Mouse (Mus musculus) thymus, adult 18-20 months (tissue): Measurements from ENCODE around the gene Fgf15.
"Not testable (repeated sequence)": the region's sequence is repeated elsewhere in the genome, so short reads cannot be mapped to it uniquely, and the experiment has no call there.

ENCODE experiments used
- DNase-seq, 2 experiments: peaks; one replicate each; pipeline ENCODE4 v3.0.0; 2022; ENCODE audit warnings: mixed read lengths in 2 of 2

The Fgf15 gene

GRCm38 (mm10) chr7:144896294-144897218 is at the start of gene Fgf15:
TSS of gene Fgf15 (plus strand) at chr7:144896531.
- DNase-seq: no peak

GRCm38 (mm10) chr7:144847067-144847466 is 49.3 kb upstream of the Fgf15 start, which contains the start of gene Fgf4:
TSS of gene Fgf4 (plus strand) at chr7:144847367.
- no peak for DNase-seq

DNA sequence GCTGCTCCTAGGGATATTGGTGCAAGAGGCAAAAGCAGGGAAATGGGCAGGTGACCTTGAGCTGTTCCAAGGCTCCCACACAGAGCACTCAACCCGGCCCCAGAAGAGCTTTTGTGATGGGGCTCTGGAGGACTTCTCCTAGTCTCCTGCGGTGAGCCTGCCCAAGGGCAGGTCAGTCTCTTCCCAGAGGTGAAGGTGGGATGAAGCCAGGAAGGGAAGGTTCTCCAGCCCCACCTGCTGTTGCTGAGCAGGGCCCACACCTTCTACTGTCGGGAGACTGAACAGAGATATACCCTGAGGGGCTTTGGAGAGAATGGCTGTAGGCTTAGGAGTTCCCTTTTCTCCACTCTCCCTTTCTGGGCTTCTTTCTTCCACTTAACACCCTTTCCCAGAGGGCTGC is 45.0 kb upstream of the Fgf15 start:
- DNase-seq: no peak

GRCm38 (mm10) chr7:144854966-144855365 is 41.4 kb upstream of the Fgf15 start:
- no peak for DNase-seq

DNA sequence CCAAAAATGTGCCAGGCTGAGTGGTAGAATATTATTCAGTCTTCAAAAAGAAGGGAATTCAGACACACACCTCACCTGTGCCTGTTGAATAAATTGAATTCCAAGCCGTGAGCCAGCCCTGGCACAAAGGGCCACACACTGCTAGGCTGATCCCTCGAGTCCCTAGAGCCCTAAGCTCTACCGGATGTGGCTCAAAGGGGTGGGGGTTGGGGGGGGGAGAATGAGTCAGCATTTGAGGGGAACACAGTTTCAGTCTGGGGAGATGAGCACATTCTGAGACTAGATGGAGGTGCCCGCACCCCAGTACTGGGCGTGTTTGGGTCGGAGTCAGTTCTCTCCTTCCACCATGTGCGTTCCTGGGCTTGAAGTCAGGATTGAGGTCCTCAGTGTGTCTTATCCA is 39.2 kb upstream of the Fgf15 start:
- no peak for DNase-seq

DNA sequence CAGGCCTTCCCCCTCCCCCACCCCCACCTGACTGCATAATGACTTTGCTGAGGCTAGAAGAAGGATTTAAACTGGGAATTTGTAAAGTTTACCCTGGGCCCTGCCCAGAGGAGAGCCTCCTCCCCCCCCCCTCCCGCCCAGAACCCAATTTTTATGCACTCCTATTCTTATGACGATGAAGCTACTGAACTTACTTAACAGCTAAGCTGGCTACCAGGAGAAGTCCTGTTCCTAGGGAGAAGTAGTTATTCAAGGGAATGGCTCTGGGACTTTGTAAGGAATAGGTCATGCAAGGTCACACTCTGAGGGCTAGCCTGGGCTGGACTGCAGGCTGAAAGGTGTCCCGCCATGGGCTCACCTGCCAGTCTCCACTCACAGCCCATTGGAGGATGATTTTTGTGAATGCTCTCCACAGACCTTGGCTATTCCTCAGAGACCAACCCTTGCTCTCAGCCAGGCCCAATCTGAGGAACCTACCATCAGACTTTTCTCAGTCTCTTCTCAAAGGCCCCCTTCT is 38.4 kb upstream of the Fgf15 start:
- DNase-seq: no peak

- DNase-seq: no peak
Measured at GRCm38 (mm10) chr7:144858702-144859101, 37.6 kb upstream of the Fgf15 start.

GRCm38 (mm10) chr7:144861056-144861768 is 35.1 kb upstream of the Fgf15 start:
- DNase-seq: no peak

- DNase-seq: no peak
Measured at GRCm38 (mm10) chr7:144861769-144862070, 34.6 kb upstream of the Fgf15 start.

- no peak for DNase-seq
Measured at GRCm38 (mm10) chr7:144862126-144862525, 34.2 kb upstream of the Fgf15 start.

DNA sequence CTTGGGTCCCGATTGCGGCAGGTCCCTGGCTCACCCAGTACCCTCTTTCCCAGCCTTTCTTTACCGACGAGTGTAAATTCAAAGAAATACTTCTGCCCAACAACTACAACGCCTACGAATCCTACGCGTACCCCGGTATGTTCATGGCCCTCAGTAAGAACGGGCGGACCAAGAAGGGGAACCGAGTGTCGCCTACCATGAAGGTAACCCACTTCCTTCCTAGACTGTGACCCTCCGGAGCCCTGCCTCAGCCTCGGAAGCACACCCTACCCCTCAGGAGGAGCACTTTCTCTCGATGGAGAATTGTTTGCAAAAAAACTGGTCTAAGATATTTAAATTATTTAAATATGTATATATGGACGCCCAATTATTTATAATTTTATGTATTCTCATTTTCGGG is 33.6 kb upstream of the Fgf15 start:
- DNase-seq: no peak

DNA sequence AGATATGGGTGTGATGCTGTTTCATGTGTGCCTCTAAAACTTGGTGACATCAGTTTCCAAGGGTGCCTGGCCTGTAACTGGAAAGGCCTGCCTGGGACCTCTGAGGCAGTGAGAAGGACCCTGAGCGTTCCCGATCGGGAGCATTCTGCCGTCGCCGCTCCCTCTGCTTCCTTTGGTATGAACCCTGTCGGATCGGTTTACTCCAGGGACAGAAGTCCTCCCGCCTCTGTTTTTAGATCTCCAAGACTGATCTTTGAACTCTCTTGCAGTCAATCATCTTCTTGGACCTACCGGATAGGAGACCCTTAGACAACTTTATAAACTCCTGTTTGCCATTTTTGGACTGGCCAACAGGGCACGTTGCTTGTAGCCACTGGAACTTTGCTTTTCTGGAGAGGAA is 33.1 kb upstream of the Fgf15 start:
- no peak for DNase-seq

- no peak for DNase-seq
Measured at GRCm38 (mm10) chr7:144864160-144864670, 32.1 kb upstream of the Fgf15 start.

GRCm38 (mm10) chr7:144867161-144867560 is 29.2 kb upstream of the Fgf15 start:
- DNase-seq: no peak

GRCm38 (mm10) chr7:144867602-144868001 is 28.7 kb upstream of the Fgf15 start:
- DNase-seq: no peak

GRCm38 (mm10) chr7:144872420-144872819 is 23.9 kb upstream of the Fgf15 start:
- no peak for DNase-seq

DNA sequence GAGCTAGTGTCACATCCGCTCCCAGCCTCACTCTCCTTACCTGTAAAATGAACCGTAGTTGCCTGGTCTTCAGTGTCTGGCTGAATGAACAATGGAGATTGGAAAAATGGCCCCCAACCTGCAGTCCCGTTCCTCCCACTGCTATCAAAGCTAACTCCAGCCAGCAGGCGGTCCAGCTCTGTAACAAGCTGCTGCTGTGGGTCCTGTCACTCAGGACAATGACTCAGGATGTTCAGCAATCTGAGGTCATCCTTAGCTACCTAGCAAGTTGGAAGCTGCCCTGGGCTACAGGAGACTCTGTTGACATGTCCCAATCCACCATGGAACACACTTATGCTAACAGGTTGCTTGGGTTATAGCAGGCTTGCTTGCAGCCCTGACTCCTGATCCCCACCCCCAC is 23.2 kb upstream of the Fgf15 start:
- DNase-seq: no peak

DNA sequence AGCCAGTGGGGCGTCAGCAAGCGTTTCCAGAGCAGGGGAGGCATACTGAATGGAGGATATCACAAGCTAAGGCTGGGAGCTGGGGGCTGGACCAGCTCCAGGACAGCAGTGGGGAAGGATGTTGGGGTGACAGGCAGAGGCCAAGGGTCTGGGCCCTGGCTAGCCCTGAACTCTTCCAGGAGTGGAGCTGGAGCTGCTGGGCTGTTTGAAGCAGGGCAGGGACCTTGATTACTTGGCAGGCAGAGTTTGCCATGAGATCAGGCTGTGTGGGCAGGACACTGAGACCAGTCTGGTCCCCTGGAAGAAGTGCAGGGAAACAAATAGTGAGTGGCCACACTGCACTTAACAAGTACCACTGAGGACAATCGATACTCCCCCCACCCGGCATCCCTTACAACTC is 22.1 kb upstream of the Fgf15 start:
- DNase-seq: no peak

- DNase-seq: no peak
Measured at GRCm38 (mm10) chr7:144878401-144878800, 17.9 kb upstream of the Fgf15 start.

- DNase-seq: no peak
Measured at GRCm38 (mm10) chr7:144883106-144883505, 13.2 kb upstream of the Fgf15 start.

GRCm38 (mm10) chr7:144887672-144888071 is 8.7 kb upstream of the Fgf15 start:
- DNase-seq: no peak

DNA sequence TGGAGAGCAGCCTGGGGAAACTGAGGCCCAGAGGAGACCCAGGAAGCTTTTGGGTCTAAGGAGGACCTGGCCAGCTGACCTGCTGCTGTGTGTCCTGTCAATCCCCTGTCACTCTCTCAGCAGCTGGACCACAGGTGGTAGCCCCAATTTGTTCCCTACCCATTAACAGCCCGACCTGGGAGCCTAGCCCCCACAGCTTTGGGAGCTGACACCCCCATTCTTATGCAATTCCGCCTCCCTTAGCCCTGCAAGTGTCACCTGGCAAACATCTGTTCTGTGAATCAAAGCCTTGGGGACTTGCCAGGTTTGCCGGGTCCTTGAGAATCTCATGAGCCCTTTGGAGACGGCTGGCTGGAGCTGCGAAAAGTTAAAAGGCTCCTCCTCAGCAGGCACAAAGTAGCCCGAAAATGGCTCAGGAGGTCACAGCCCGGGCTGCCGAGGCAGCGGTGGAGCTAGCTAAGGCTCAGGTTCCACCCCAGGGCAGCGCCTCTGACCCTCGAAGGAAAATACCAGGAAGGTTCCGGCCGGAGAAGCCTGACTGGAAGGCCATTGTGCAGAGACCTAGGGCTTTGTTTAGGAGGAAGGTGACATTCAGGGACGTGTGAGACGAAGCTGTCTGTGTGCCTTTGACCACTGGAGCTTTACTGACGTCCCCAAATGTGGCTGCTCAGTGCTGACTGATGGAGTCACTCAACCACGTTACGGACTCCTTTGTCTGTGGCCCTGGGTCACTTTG is 7.6 kb upstream of the Fgf15 start:
- no peak for DNase-seq

DNA sequence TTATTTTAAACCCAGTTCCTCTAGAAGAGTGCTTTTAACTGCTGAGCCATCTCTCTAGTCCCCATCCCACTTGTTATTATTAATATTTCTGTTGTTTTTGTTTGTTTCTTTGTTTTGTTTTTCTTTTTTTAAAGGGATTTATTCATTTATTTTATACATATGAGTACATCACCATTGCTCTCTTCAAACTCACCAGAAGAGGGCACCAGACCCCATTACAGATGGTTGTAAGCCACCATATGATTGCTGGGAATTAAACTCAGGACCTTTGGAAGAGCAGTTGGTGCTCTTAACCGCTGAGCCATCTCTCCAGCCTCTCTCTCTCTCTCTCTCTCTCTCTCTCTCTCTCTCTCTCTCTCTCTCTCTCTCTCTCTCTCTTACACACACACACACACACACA is 5.7 kb upstream of the Fgf15 start:
- DNase-seq: not testable (repeated sequence)
